Mouse (Mus musculus): ENCODE measurements around the gene Rnf34.

The Rnf34 gene

GRCm38 (mm10) chr5:122849521-122850318 is at the start of gene Rnf34:
Gene Rnf34 (plus strand): TSS chr5:122850048.
- DNase-seq = peak; percentile 98

GRCm38 (mm10) chr5:122800345-122801010 is 49.4 kb upstream of the Rnf34 start:
- DNase-seq = no peak

- DNase-seq = no peak
Observed at GRCm38 (mm10) chr5:122801684-122802083, 48.2 kb upstream of the Rnf34 start.

- no peak for DNase-seq
Observed at GRCm38 (mm10) chr5:122802706-122803105, 47.1 kb upstream of the Rnf34 start.

GRCm38 (mm10) chr5:122805503-122805902 is 44.3 kb upstream of the Rnf34 start:
- no peak for DNase-seq

- peak; percentile 47 for DNase-seq
Observed at GRCm38 (mm10) chr5:122811364-122812079, 38.3 kb upstream of the Rnf34 start.

- DNase-seq = no peak
Observed at GRCm38 (mm10) chr5:122812699-122813098, 37.1 kb upstream of the Rnf34 start.

GRCm38 (mm10) chr5:122820777-122821523 is 28.9 kb upstream of the Rnf34 start, which contains the start of gene Anapc5:
Gene Anapc5 (minus strand): TSS chr5:122821339.
- peak; percentile 93 for DNase-seq

GRCm38 (mm10) chr5:122821524-122821885 is 28.3 kb upstream of the Rnf34 start:
- no peak for DNase-seq

GRCm38 (mm10) chr5:122822441-122822840 is 27.4 kb upstream of the Rnf34 start:
- DNase-seq = no peak

GRCm38 (mm10) chr5:122823976-122824375 is 25.9 kb upstream of the Rnf34 start:
- DNase-seq = no peak

- peak; percentile 11 for DNase-seq
Observed at GRCm38 (mm10) chr5:122824450-122824849, 25.4 kb upstream of the Rnf34 start.

GRCm38 (mm10) chr5:122825099-122825498 is 24.7 kb upstream of the Rnf34 start:
- DNase-seq = no peak

- DNase-seq = no peak
Observed at GRCm38 (mm10) chr5:122832536-122832935, 17.3 kb upstream of the Rnf34 start.

- peak; percentile 16 for DNase-seq
Observed at GRCm38 (mm10) chr5:122832996-122833395, 16.9 kb upstream of the Rnf34 start.

- no peak for DNase-seq
Observed at GRCm38 (mm10) chr5:122841126-122841525, 8.7 kb upstream of the Rnf34 start.

GRCm38 (mm10) chr5:122843799-122844198 is 6.0 kb upstream of the Rnf34 start:
- no peak for DNase-seq

GRCm38 (mm10) chr5:122850319-122851002 is 613 bp downstream of the Rnf34 start:
- DNase-seq = peak; percentile 30

GRCm38 (mm10) chr5:122852611-122853010 is 2.8 kb downstream of the Rnf34 start:
- no peak for DNase-seq

- DNase-seq = no peak
Observed at GRCm38 (mm10) chr5:122855858-122856257, 6.0 kb downstream of the Rnf34 start.

- no peak for DNase-seq
Observed at GRCm38 (mm10) chr5:122863053-122863452, 13.2 kb downstream of the Rnf34 start.

- no peak for DNase-seq
Observed at GRCm38 (mm10) chr5:122872626-122873025, 22.8 kb downstream of the Rnf34 start.
